Mouse (Mus musculus) liver, adult 2 months (tissue): ENCODE results near the gene 1700011L22Rik. TPM values are rescaled to one million over a fixed set of nuclear protein-coding genes. Genes with fewer than 3 reads are reported as not detected.

Source experiments
- DNase-seq: peaks from one replicate; pipeline ENCODE4 v3.0.0-alpha.2; 2011; ENCODE audit warnings: low read depth, low spot score; ENCODE audit errors: extremely low read depth
- H3K27ac ChIP-seq: fragments of 200-500 bp; replicated peaks from 2 replicates; pipeline ENCODE4 v1.5.1; 2012; ENCODE audit warnings: low read depth, mild to moderate bottlenecking, control low read depth, inconsistent platforms, low read length; ENCODE audit not compliant: insufficient read depth
- H3K27me3 ChIP-seq: fragments of 200-500 bp; 2 replicates; pipeline ENCODE4 v1.6.1; 2012; ENCODE audit warnings: mild to moderate bottlenecking, moderate library complexity, low read length, inconsistent platforms; ENCODE audit not compliant: control insufficient read depth, insufficient read depth
- H3K36me3 ChIP-seq: fragments of 200-500 bp; 2 replicates; pipeline ENCODE4 v1.6.1; 2012; ENCODE audit warnings: low read length, inconsistent platforms; ENCODE audit not compliant: control insufficient read depth, insufficient read depth
- H3K4me1 ChIP-seq: fragments of 200-500 bp; 2 replicates; pipeline ENCODE4 v1.6.1; 2011; ENCODE audit warnings: low read length; ENCODE audit not compliant: control insufficient read depth, insufficient read depth
- H3K4me3 ChIP-seq: fragments of 200-500 bp; 2 replicates; pipeline ENCODE4 v1.5.1; 2011; ENCODE audit warnings: low read depth, mild to moderate bottlenecking, control low read depth, low read length, moderate library complexity; ENCODE audit not compliant: insufficient read depth
- H3K79me2 ChIP-seq: fragments of 200-500 bp; 2 replicates; pipeline ENCODE4 v1.6.1; 2012; ENCODE audit warnings: inconsistent platforms, mild to moderate bottlenecking, low read length, moderate library complexity; ENCODE audit not compliant: control insufficient read depth, insufficient read depth
- H3K9ac ChIP-seq: fragments of 200-500 bp; 2 replicates; pipeline ENCODE4 v1.6.1; 2012; ENCODE audit warnings: low read depth, mild to moderate bottlenecking, control low read depth, inconsistent platforms, low read length
- CTCF ChIP-seq: fragments of 200-500 bp; IDR thresholded peaks from 2 replicates; pipeline ENCODE4 v1.5.1; 2011; ENCODE audit warnings: low read depth, low read length, control low read depth
- POLR2A ChIP-seq: fragments of 200-500 bp; IDR thresholded peaks from 2 replicates; pipeline ENCODE4 v1.6.1; 2011; ENCODE audit warnings: low read length, control low read depth; ENCODE audit not compliant: insufficient read depth; ENCODE audit errors: extremely low read depth
- WGBS: fragments of 180-500 bp; shearing (Covaris S2); methylation state at CpG from one replicate; pipeline ENCODE4 v1.1.7; 2018; 5-methylcytosine and 5-hydroxymethylcytosine counted together
- polyA plus RNA-seq: library from polyadenylated mRNA; depleted of rRNA; stranded (reverse); fragments of >200 nt; gene quantifications from 2 replicates; pipeline ENCODE4 v1.2.3, GENCODE M21; 2012
- total RNA-seq: library from RNA; depleted of rRNA; stranded (reverse); fragments of >200 nt; gene quantifications from 2 replicates; pipeline ENCODE4 v1.2.3, GENCODE M21; 2014

Gene 1700011L22Rik
- total and polyA plus RNA-seq, 2 experiments, result not detected

- Histone ChIP-seq H3K27ac (no peak overlapping the region), H3K27me3 (no peaks in the 10 kb centered on the region), H3K4me1 (no peaks in the 10 kb centered on the region), H3K79me2 (no peaks in the 10 kb centered on the region), H3K4me3 (no peak overlapping the region), H3K9ac (no peak overlapping the region), H3K36me3 (peaks cover 9% of the 10 kb centered on the region; the same call in 1 of the 2 replicates)
- DNase-seq, result no peak
- 83% methylated on average over 5 of the region's 5 CpGs for WGBS
- no peak for TF ChIP-seq POLR2A
- no peak for TF ChIP-seq CTCF
These were observed 13.6 kb upstream of the 1700011L22Rik start for GRCm38 (mm10) chr8:79261920-79262319.

- Histone ChIP-seq H3K36me3 (no peaks in the 10 kb centered on the region), H3K4me3 (no peak overlapping the region), H3K9ac (no peak overlapping the region), H3K79me2 (no peaks in the 10 kb centered on the region), H3K27ac (no peak overlapping the region), H3K4me1 (no peaks in the 10 kb centered on the region), H3K27me3 (no peaks in the 10 kb centered on the region)
- no peak for DNase-seq
- TF ChIP-seq CTCF (no peak), POLR2A (no peak)
- 79% methylated on average over 8 of the region's 8 CpGs for WGBS
These were observed 7.8 kb upstream of the 1700011L22Rik start for GRCm38 (mm10) chr8:79256076-79256705.

- Histone ChIP-seq H3K36me3 (no peaks in the 10 kb centered on the region), H3K27ac (no peak overlapping the region), H3K79me2 (no peaks in the 10 kb centered on the region), H3K4me1 (no peaks in the 10 kb centered on the region), H3K4me3 (no peak overlapping the region), H3K9ac (no peak overlapping the region), H3K27me3 (no peaks in the 10 kb centered on the region)
- DNase-seq, result no peak
- 93% methylated on average over 6 of the region's 6 CpGs for WGBS
- TF ChIP-seq POLR2A, result no peak
- TF ChIP-seq CTCF, result no peak
These were observed 5.4 kb upstream of the 1700011L22Rik start for GRCm38 (mm10) chr8:79253742-79254141.

- no peaks in the 10 kb centered on the region for H3K4me1 ChIP-seq
- no peak overlapping the region for H3K4me3 ChIP-seq
These were observed 4.9 kb downstream of the 1700011L22Rik start for GRCm38 (mm10) chr8:79243422-79243821.

GRCm38 (mm10) chr8:79239996-79240395 is 8.4 kb downstream of the 1700011L22Rik start:
- WGBS, result 81% methylated on average over 7 of the region's 7 CpGs
- Histone ChIP-seq H3K27ac (no peak overlapping the region), H3K79me2 (no peaks in the 10 kb centered on the region), H3K27me3 (no peaks in the 10 kb centered on the region), H3K9ac (no peak overlapping the region), H3K36me3 (no peaks in the 10 kb centered on the region), H3K4me3 (no peak overlapping the region), H3K4me1 (no peaks in the 10 kb centered on the region)
- no peak for TF ChIP-seq POLR2A
- TF ChIP-seq CTCF, result no peak
- DNase-seq, result no peak

More at GRCm38 (mm10) chr8:79243422-79243821, 4.9 kb downstream of the 1700011L22Rik start:
- no peaks in the 10 kb centered on the region for H3K79me2 ChIP-seq
- H3K9ac ChIP-seq, result no peak overlapping the region
- DNase-seq, result no peak
- H3K27ac ChIP-seq, result no peak overlapping the region
- no peaks in the 10 kb centered on the region for H3K36me3 ChIP-seq
- TF ChIP-seq CTCF (no peak), POLR2A (no peak)
- no peaks in the 10 kb centered on the region for H3K27me3 ChIP-seq
- WGBS, result 94% methylated on average over 2 of the region's 2 CpGs

- TF ChIP-seq CTCF (no peak), POLR2A (no peak)
- Histone ChIP-seq H3K4me3 (no peak overlapping the region), H3K9ac (no peak overlapping the region), H3K79me2 (no peaks in the 10 kb centered on the region), H3K27me3 (no peaks in the 10 kb centered on the region), H3K27ac (no peak overlapping the region), H3K4me1 (no peaks in the 10 kb centered on the region), H3K36me3 (no peaks in the 10 kb centered on the region)
- DNase-seq, result no peak
- 71% methylated on average over 3 of the region's 3 CpGs for WGBS
These were observed 9.1 kb downstream of the 1700011L22Rik start for GRCm38 (mm10) chr8:79239320-79239719.
